Mouse (Mus musculus) neural tube, embryonic 13.5 days (tissue): ENCODE results near the gene Dhx37. TPM values are rescaled to one million over a fixed set of nuclear protein-coding genes. Genes with fewer than 3 reads are reported as not detected.
A peak's percentile ranks its signal among the peaks of the same experiment; 100 is the strongest.
"Not testable (repeated sequence)": the region's sequence is repeated elsewhere in the genome, so short reads cannot be mapped to it uniquely, and the experiment has no call there.

Source experiments
- ATAC-seq: fragments of 200-750 bp; cut with Nextera tagmentation; 2 replicates; pipeline ENCODE4 v1.8.0; 2017; ENCODE audit warnings: low read depth, mild to moderate bottlenecking, moderate TSS enrichment, moderate library complexity
- H3K27ac ChIP-seq: fragments of 300-500 bp; sonication (generic); replicated peaks from 2 replicates; pipeline ENCODE4 v1.5.1; 2015; ENCODE audit warnings: moderate library complexity, mild to moderate bottlenecking, inconsistent platforms
- H3K27me3 ChIP-seq: fragments of 300-500 bp; sonication (generic); 2 replicates; pipeline ENCODE4 v1.6.1; 2015; ENCODE audit warnings: mild to moderate bottlenecking, inconsistent platforms
- H3K36me3 ChIP-seq: fragments of 300-500 bp; sonication (generic); 2 replicates; pipeline ENCODE4 v1.6.1; 2015; ENCODE audit warnings: mild to moderate bottlenecking, inconsistent platforms
- H3K4me1 ChIP-seq: fragments of 300-500 bp; sonication (generic); replicated peaks from 2 replicates; pipeline ENCODE4 v1.6.1; 2015; ENCODE audit warnings: inconsistent platforms
- H3K4me2 ChIP-seq: fragments of 300-500 bp; sonication (generic); 2 replicates; pipeline ENCODE4 v1.6.1; 2015; ENCODE audit warnings: inconsistent platforms, mild to moderate bottlenecking, moderate library complexity
- H3K4me3 ChIP-seq: fragments of 300-500 bp; sonication (generic); 2 replicates; pipeline ENCODE4 v1.5.1; 2015; ENCODE audit warnings: mild to moderate bottlenecking, inconsistent platforms
- H3K9ac ChIP-seq: fragments of 300-500 bp; sonication (generic); 2 replicates; pipeline ENCODE4 v1.6.1; 2015; ENCODE audit warnings: moderate library complexity, mild to moderate bottlenecking, inconsistent platforms
- H3K9me3 ChIP-seq: fragments of 300-500 bp; sonication (generic); 2 replicates; pipeline ENCODE4 v1.6.1; 2016; ENCODE audit warnings: inconsistent platforms
- WGBS: fragments of 180-500 bp; shearing (Covaris S2); methylation state at CpG from one replicate; pipeline ENCODE4 v1.1.7; 2015; 5-methylcytosine and 5-hydroxymethylcytosine counted together
- polyA plus RNA-seq: library from polyadenylated mRNA; unstranded; fragments of >200 nt; fragmentation: Nextera tagmentation; extraction: Ambion mirVana; gene quantifications from 2 replicates; pipeline ENCODE4 v1.2.1, GENCODE M21; 2015

Dhx37 gene
- polyA plus RNA-seq, 1 experiment from 2014 or later = 9.0 TPM

DNA sequence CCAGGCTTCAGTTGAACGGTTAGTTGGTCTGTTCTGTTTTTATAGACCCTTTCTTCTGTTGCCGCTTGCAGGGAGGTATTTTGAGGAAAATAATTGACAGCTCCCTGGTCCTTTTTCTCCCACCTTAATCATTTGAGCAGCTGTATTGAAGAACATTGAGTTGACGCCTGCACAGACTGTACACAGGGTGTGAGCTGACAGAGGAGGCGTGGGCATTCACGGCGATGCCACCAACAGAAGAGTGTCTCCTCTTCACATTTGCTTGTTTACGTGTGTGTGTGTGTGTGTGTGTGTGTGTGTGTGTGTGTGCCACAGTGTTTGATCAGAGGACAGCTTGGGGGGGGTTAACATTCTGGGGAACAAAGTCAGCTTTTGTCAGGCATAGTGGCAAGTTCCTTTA lies 12.4 kb upstream of the Dhx37 start:
- H3K4me1 ChIP-seq = peaks cover 21% of the 10 kb centered on the region
- no peaks in the 10 kb centered on the region for H3K9me3 ChIP-seq
- ATAC-seq = no peak
- H3K9ac ChIP-seq = no peak overlapping the region
- H3K36me3 ChIP-seq = no peaks in the 10 kb centered on the region
- H3K4me2 ChIP-seq = no peak overlapping the region
- WGBS = 71% methylated on average over 7 of the region's 7 CpGs
- H3K27ac ChIP-seq = no peak overlapping the region
- H3K4me3 ChIP-seq = no peak overlapping the region
- no peaks in the 10 kb centered on the region for H3K27me3 ChIP-seq

GRCm38 (mm10) chr5:125444554-125444953 lies 10.6 kb upstream of the Dhx37 start:
- Histone ChIP-seq H3K4me3 (no peak overlapping the region), H3K4me1 (peaks cover 26% of the 10 kb centered on the region), H3K9ac (no peak overlapping the region), H3K9me3 (no peaks in the 10 kb centered on the region), H3K27ac (no peak overlapping the region), H3K27me3 (no peaks in the 10 kb centered on the region), H3K36me3 (no peaks in the 10 kb centered on the region), H3K4me2 (no peak overlapping the region)
- WGBS = 88% methylated on average over 4 of the region's 4 CpGs
- ATAC-seq = no peak

DNA sequence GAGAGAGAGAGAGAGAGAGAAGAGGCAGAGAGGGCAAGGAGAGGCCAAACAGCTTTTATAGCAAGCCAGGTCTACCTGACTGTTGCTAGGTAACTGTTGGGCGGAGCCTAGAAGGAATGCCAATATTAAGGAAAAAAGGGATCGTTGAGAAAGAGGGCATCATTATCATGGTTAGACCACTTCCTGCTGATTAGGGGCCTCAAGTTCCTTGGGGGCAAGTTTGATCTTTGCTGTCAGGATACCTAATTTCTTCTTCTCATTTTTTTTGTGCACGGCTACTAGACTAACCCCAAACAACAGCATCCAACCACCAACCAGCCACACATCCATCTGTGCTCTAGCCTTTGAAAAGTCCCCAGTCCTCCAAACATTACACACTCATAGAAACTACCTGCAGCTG lies 10.0 kb upstream of the Dhx37 start:
- Histone ChIP-seq H3K4me2 (no peak overlapping the region), H3K4me3 (no peak overlapping the region), H3K9ac (no peak overlapping the region), H3K9me3 (no peaks in the 10 kb centered on the region), H3K36me3 (no peaks in the 10 kb centered on the region), H3K4me1 (peaks cover 26% of the 10 kb centered on the region), H3K27ac (no peak overlapping the region), H3K27me3 (no peaks in the 10 kb centered on the region)
- 93% methylated on average over 3 of the region's 3 CpGs for WGBS
- no peak for ATAC-seq

- 91% methylated on average over 5 of the region's 5 CpGs for WGBS
- no peak for ATAC-seq
Observed at GRCm38 (mm10) chr5:125443335-125443734, 9.4 kb upstream of the Dhx37 start.

DNA sequence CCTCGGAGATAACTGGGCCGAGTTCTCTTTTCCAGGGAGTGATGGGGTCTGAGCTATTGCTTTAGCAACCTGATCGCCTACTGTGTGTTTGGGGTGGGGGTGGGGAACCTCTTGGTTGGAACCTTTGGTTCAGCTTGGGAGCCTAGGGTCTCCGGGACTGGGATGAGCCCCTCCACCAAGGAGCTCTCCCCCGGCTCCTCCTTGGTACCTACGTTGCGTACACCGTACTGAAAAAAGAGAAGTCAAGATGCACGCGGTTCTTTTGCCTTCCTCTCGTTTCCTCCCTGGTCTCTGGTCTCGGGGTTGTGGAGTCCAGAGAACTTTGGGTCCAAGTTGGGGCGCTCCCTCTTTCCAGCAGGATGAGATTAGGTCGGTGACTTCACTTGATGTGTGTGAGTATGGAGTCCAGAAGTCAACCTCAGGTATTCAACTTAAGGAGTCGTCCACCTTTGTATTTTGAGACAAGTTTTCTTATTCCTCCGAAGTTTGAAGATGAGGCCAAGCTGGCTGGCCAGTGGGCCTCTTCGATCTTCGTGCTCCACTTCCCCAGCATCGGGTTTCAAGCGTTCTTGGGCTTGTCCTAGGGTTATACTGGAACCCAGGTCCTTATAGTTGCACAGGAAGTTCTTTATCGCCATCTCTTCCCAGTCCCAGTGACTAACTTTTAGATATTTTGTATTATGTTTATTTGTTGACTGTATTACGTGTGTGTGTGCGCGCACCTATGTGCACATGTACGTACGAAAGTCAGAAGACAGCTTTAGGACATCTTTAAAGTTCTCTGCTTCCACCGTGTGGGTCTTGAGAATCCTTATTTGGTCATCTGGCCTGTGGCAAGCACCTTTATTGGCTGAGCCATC lies 8.4 kb upstream of the Dhx37 start:
- Histone ChIP-seq H3K36me3 (no peaks in the 10 kb centered on the region), H3K9ac (peak overlapping the region; percentile 91), H3K27ac (peak overlapping the region; percentile 86), H3K4me3 (peak overlapping the region; percentile 91), H3K27me3 (no peaks in the 10 kb centered on the region), H3K4me1 (peaks cover 26% of the 10 kb centered on the region), H3K9me3 (no peaks in the 10 kb centered on the region), H3K4me2 (peak overlapping the region; percentile 80)
- no peak; the same call in 1 of the 2 replicates for ATAC-seq
- WGBS = 23% methylated on average over 27 of the region's 27 CpGs

More at GRCm38 (mm10) chr5:125443335-125443734, 9.4 kb upstream of the Dhx37 start:
- Histone ChIP-seq H3K4me2 (no peak overlapping the region), H3K36me3 (no peaks in the 10 kb centered on the region), H3K27ac (no peak overlapping the region), H3K4me3 (no peak overlapping the region), H3K27me3 (no peaks in the 10 kb centered on the region), H3K9ac (no peak overlapping the region), H3K9me3 (no peaks in the 10 kb centered on the region), H3K4me1 (peaks cover 26% of the 10 kb centered on the region)

- under 1% methylated on average over 86 of the region's 97 CpGs for WGBS
- Histone ChIP-seq H3K4me3 (peak within 1 kb of the TSS; percentile 91), H3K27me3 (no peaks in the 10 kb centered on the region), H3K36me3 (no peaks in the 10 kb centered on the region), H3K9ac (peak within 1 kb of the TSS; percentile 91), H3K9me3 (no peaks in the 10 kb centered on the region), H3K27ac (peak within 1 kb of the TSS; percentile 86), H3K4me2 (peak within 1 kb of the TSS; percentile 80), H3K4me1 (peaks cover 26% of the 10 kb centered on the region)
- ATAC-seq = peak; percentile 93
Observed at GRCm38 (mm10) chr5:125441234-125442114, 7.6 kb upstream of the Dhx37 start, which contains the start of gene Bri3bp. Gene Bri3bp, plus strand, starts transcription at chr5:125441568.

DNA sequence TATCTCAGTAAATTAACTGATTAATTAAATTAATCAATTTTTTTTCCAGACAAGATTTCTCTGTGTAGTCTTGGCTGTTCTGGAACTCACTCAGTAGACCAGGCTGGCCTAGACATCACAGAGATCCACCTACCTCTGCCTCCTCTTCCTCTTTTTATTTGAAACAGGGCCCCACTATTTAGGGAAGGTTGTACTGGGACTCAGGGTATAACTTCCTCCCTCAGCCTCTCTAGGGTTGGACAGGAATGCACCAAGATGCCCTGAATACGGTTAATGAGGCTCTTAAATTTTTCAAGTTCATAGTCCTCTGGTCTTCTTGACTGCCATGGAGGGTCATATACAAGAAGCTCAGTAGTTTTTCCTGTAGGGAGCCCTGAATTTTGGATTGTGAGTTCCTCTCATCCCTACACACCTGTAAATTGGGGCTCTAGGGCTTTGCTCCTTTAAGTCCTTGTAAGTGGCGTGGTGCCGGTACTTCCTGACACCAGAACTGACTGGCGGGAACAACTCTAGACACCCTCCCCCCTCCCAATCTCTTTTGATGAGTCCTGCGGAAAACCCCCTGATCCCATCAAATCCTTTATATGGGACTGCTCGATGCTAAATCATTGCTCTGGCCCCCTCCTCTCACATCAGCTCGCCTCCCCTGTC lies 6.8 kb upstream of the Dhx37 start:
- no peaks in the 10 kb centered on the region for H3K27me3 ChIP-seq
- H3K4me3 ChIP-seq = peak overlapping the region; percentile 91
- ATAC-seq = peak; percentile 6
- H3K4me2 ChIP-seq = peak overlapping the region; percentile 80
- H3K9me3 ChIP-seq = no peaks in the 10 kb centered on the region
- H3K36me3 ChIP-seq = no peaks in the 10 kb centered on the region
- peaks cover 20% of the 10 kb centered on the region for H3K4me1 ChIP-seq
- peak overlapping the region; percentile 91 for H3K9ac ChIP-seq
- peak overlapping the region; percentile 86; the same call in 1 of the 2 replicates for H3K27ac ChIP-seq
- 4% methylated on average over 7 of the region's 7 CpGs for WGBS

GRCm38 (mm10) chr5:125434347-125434746 lies 426 bp upstream of the Dhx37 start:
- H3K9me3 ChIP-seq, H3K9ac ChIP-seq, H3K27me3 ChIP-seq, H3K27ac ChIP-seq, ATAC-seq: not testable (repeated sequence)
- Histone ChIP-seq H3K4me1 (peaks cover 12% of the 10 kb centered on the region), H3K4me2 (peak overlapping the region; percentile 87), H3K36me3 (peaks cover 24% of the 10 kb centered on the region), H3K4me3 (peak overlapping the region; percentile 84)
- WGBS = 53% methylated on average over 15 of the region's 15 CpGs

GRCm38 (mm10) chr5:125432324-125432723 lies 1.6 kb downstream of the Dhx37 start:
- H3K27me3 ChIP-seq, H3K9me3 ChIP-seq, H3K4me3 ChIP-seq, H3K9ac ChIP-seq, ATAC-seq, H3K27ac ChIP-seq: not testable (repeated sequence)
- 88% methylated on average over 2 of the region's 2 CpGs for WGBS
- Histone ChIP-seq H3K4me2 (peak overlapping the region; percentile 87), H3K4me1 (peaks cover 12% of the 10 kb centered on the region), H3K36me3 (peaks cover 44% of the 10 kb centered on the region)

GRCm38 (mm10) chr5:125426343-125426742 lies 7.6 kb downstream of the Dhx37 start:
- 96% methylated on average over 10 of the region's 10 CpGs for WGBS
- Histone ChIP-seq H3K4me3 (no peak overlapping the region), H3K4me1 (no peaks in the 10 kb centered on the region), H3K36me3 (peaks cover 100% of the 10 kb centered on the region), H3K27me3 (no peaks in the 10 kb centered on the region), H3K9ac (no peak overlapping the region), H3K9me3 (no peaks in the 10 kb centered on the region), H3K27ac (no peak overlapping the region), H3K4me2 (no peak overlapping the region)
- ATAC-seq = no peak

DNA sequence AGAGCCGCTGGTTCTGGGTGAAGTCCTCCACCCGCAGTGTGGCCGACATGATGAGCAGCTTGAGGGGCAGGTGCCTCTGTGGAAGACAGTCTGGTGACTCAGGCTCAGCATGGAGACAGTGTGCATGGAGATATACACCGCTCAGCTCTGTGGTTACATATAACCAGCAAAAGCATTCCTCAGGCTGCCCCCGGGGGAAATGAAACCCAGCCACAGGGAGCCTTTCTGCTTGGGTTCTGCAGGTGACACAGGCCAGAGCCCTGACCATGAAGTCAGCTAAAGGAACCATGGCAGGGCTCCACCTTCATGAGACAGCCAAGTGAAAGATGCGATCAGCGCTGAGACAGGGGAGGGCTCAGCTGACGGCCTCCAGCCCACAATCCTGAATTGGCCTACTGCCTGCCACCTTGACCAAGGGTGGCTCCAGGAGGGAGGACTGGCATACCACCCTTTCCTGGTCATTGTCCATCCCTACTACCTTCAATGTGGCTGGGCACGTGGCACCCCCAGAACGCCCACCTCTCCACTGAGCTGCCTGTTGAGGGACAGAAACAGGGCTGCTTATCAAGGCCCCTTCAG lies 8.1 kb downstream of the Dhx37 start:
- Histone ChIP-seq H3K4me3 (no peak overlapping the region), H3K4me2 (no peak overlapping the region), H3K4me1 (no peaks in the 10 kb centered on the region), H3K9me3 (no peaks in the 10 kb centered on the region), H3K27me3 (no peaks in the 10 kb centered on the region), H3K36me3 (peaks cover 100% of the 10 kb centered on the region), H3K27ac (no peak overlapping the region), H3K9ac (no peak overlapping the region)
- ATAC-seq = no peak
- WGBS = 97% methylated on average over 10 of the region's 10 CpGs
